Mouse (Mus musculus) heart, embryonic 13.5 days (tissue): ENCODE results near the gene Gsx2. TPM values are rescaled to one million over a fixed set of nuclear protein-coding genes. Genes with fewer than 3 reads are reported as not detected.

Experiments used
- ATAC-seq: fragments of 200-750 bp; cut with Nextera tagmentation; 2 replicates; pipeline ENCODE4 v1.8.0; 2017; ENCODE audit warnings: moderate TSS enrichment; ENCODE audit not compliant: insufficient number of reproducible peaks, low FRiP score, low TSS enrichment; ENCODE audit errors: extremely low read depth
- H3K27ac ChIP-seq: fragments of 300-500 bp; sonication (generic); replicated peaks from 2 replicates; pipeline ENCODE4 v1.5.1; 2015; ENCODE audit warnings: moderate library complexity, mild to moderate bottlenecking, inconsistent platforms
- H3K27me3 ChIP-seq: fragments of 300-500 bp; sonication (generic); replicated peaks from 2 replicates; pipeline ENCODE4 v1.6.1; 2015; ENCODE audit warnings: mild to moderate bottlenecking, inconsistent platforms
- H3K36me3 ChIP-seq: fragments of 300-500 bp; sonication (generic); 2 replicates; pipeline ENCODE4 v1.6.1; 2015; ENCODE audit warnings: mild to moderate bottlenecking, inconsistent platforms
- H3K4me1 ChIP-seq: fragments of 300-500 bp; sonication (generic); 2 replicates; pipeline ENCODE4 v1.6.1; 2015; ENCODE audit warnings: inconsistent platforms
- H3K4me2 ChIP-seq: fragments of 300-500 bp; sonication (generic); 2 replicates; pipeline ENCODE4 v1.6.1; 2015; ENCODE audit warnings: inconsistent platforms, mild to moderate bottlenecking, moderate library complexity
- H3K4me3 ChIP-seq: fragments of 300-500 bp; sonication (generic); 2 replicates; pipeline ENCODE4 v1.5.1; 2015; ENCODE audit warnings: moderate library complexity, mild to moderate bottlenecking, inconsistent platforms
- H3K9ac ChIP-seq: fragments of 300-500 bp; sonication (generic); 2 replicates; pipeline ENCODE4 v1.6.1; 2015; ENCODE audit warnings: inconsistent platforms, mild to moderate bottlenecking, moderate library complexity
- H3K9me3 ChIP-seq: fragments of 300-500 bp; sonication (generic); 2 replicates; pipeline ENCODE4 v1.6.1; 2016; ENCODE audit warnings: inconsistent platforms
- WGBS: fragments of 180-500 bp; shearing (Covaris S2); methylation state at CpG from one replicate; pipeline ENCODE4 v1.1.7; 2015; ENCODE audit warnings: mixed read lengths; 5-methylcytosine and 5-hydroxymethylcytosine counted together
- polyA plus RNA-seq: library from polyadenylated mRNA; unstranded; fragments of >200 nt; fragmentation: Nextera tagmentation; extraction: Ambion mirVana; gene quantifications from 2 replicates; pipeline ENCODE4 v1.2.1, GENCODE M21; 2015

Gsx2 gene
- polyA plus RNA-seq, 1 experiment from 2014 or later: not detected

GRCm38 (mm10) chr5:75079564-75079963 is 4.2 kb downstream of the Gsx2 start:
- H3K27me3 ChIP-seq: peaks cover 99% of the 10 kb centered on the region
- ATAC-seq: no peak
- H3K27ac ChIP-seq: no peak overlapping the region
- no peaks in the 10 kb centered on the region for H3K9me3 ChIP-seq
- H3K9ac ChIP-seq: no peak overlapping the region
- no peak overlapping the region for H3K4me2 ChIP-seq
- WGBS: 2% methylated on average over 7 of the region's 7 CpGs
- H3K4me3 ChIP-seq: no peak overlapping the region
- H3K4me1 ChIP-seq: peaks cover 23% of the 10 kb centered on the region
- H3K36me3 ChIP-seq: no peaks in the 10 kb centered on the region

DNA sequence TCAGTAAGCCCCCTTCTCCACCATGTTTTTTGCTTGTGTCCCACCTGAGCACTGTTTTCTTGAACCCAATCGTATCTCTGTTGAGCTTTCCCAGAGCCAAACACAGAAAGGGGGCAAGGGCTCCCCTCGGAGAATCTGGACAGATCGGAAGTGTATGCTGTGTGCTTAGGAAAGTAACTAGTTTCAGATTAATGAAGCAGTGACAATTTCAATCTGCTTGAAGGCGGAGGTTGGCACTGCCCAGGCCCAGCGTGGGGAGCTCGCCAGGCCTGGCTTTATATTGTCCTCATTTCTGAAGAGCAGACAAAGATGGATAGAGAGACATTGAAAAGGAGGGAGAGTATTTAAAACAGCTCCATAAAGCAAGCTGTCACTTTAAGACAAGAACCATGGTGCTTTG is 7.0 kb downstream of the Gsx2 start:
- ATAC-seq: no peak
- H3K27me3 ChIP-seq: peaks cover 99% of the 10 kb centered on the region
- peaks cover 17% of the 10 kb centered on the region for H3K4me1 ChIP-seq
- H3K36me3 ChIP-seq: no peaks in the 10 kb centered on the region
- H3K4me3 ChIP-seq: no peak overlapping the region
- no peaks in the 10 kb centered on the region for H3K9me3 ChIP-seq
- no peak overlapping the region for H3K4me2 ChIP-seq
- H3K27ac ChIP-seq: no peak overlapping the region
- WGBS: 11% methylated on average over 6 of the region's 6 CpGs
- H3K9ac ChIP-seq: no peak overlapping the region

GRCm38 (mm10) chr5:75083061-75083460 is 7.7 kb downstream of the Gsx2 start:
- H3K27me3 ChIP-seq: peaks cover 99% of the 10 kb centered on the region
- H3K9me3 ChIP-seq: no peaks in the 10 kb centered on the region
- no peak for ATAC-seq
- no peaks in the 10 kb centered on the region for H3K36me3 ChIP-seq
- peaks cover 17% of the 10 kb centered on the region for H3K4me1 ChIP-seq
- peak overlapping the region; percentile 28; the same call in 1 of the 2 replicates for H3K4me2 ChIP-seq
- H3K27ac ChIP-seq: no peak overlapping the region
- WGBS: 2% methylated on average over 14 of the region's 14 CpGs
- H3K4me3 ChIP-seq: no peak overlapping the region
- no peak overlapping the region for H3K9ac ChIP-seq

DNA sequence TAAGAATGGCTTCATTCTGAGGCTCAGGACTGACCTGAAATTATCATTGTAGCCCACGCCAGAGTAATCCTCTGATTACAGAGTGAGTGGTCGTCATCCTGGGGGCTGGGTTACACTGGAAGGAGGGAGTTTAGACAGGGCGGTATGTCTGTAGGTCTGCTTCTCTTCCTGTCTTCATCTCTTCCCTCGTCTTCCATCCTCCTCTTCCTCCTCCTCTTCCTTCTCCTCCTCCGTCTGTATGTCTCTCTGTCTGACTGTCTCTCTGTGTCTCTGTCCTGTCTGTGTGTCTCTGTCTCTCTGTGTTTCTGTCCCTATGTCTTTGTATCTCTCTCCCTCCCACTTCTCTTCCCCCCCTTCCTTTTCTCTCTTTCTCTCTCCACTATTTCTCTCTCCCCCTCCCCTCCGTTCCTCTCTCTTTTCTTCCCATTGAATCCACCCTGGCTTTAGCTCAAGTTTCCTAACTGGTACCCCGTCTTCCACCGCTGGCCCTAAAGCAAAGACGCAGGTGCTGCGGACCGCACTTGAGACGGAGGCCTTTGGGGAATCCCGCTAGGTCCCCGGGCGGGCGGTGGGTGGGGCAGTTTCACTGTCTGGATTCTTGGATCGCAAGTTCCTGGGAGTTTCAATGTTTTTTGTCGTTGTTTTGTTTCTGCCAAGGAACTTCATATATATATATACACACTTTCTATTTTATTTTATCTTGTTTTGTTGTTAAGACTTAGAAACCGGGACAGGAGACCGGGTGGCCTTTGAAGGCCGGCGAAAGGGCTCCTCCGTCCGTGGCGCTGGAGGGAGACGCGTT is 8.4 kb downstream of the Gsx2 start:
- no peaks in the 10 kb centered on the region for H3K9me3 ChIP-seq
- ATAC-seq: no peak
- peak overlapping the region; percentile 54 for H3K4me2 ChIP-seq
- WGBS: 1% methylated on average over 27 of the region's 27 CpGs
- peaks cover 17% of the 10 kb centered on the region for H3K4me1 ChIP-seq
- no peaks in the 10 kb centered on the region for H3K36me3 ChIP-seq
- H3K4me3 ChIP-seq: peak overlapping the region; percentile 26
- H3K27ac ChIP-seq: no peak overlapping the region
- peaks cover 98% of the 10 kb centered on the region for H3K27me3 ChIP-seq
- no peak overlapping the region for H3K9ac ChIP-seq

GRCm38 (mm10) chr5:75084393-75084870 is 9.0 kb downstream of the Gsx2 start:
- Histone ChIP-seq H3K4me3 (peak overlapping the region; percentile 26), H3K27ac (no peak overlapping the region), H3K4me2 (peak overlapping the region; percentile 54), H3K9me3 (no peaks in the 10 kb centered on the region), H3K27me3 (peaks cover 97% of the 10 kb centered on the region), H3K36me3 (no peaks in the 10 kb centered on the region), H3K4me1 (peaks cover 17% of the 10 kb centered on the region), H3K9ac (no peak overlapping the region)
- ATAC-seq: no peak
- WGBS: under 1% methylated on average over 8 of the region's 8 CpGs

GRCm38 (mm10) chr5:75084871-75085520 is 9.6 kb downstream of the Gsx2 start:
- H3K9me3 ChIP-seq: no peaks in the 10 kb centered on the region
- H3K4me1 ChIP-seq: peaks cover 17% of the 10 kb centered on the region
- H3K9ac ChIP-seq: no peak overlapping the region
- H3K36me3 ChIP-seq: no peaks in the 10 kb centered on the region
- no peak overlapping the region for H3K4me2 ChIP-seq
- peaks cover 95% of the 10 kb centered on the region for H3K27me3 ChIP-seq
- 2% methylated on average over 25 of the region's 25 CpGs for WGBS
- H3K4me3 ChIP-seq: no peak overlapping the region
- ATAC-seq: no peak
- no peak overlapping the region for H3K27ac ChIP-seq

- 5% methylated on average over 17 of the region's 17 CpGs for WGBS
- no peaks in the 10 kb centered on the region for H3K36me3 ChIP-seq
Observed at GRCm38 (mm10) chr5:75085521-75085875, 10.1 kb downstream of the Gsx2 start.

DNA sequence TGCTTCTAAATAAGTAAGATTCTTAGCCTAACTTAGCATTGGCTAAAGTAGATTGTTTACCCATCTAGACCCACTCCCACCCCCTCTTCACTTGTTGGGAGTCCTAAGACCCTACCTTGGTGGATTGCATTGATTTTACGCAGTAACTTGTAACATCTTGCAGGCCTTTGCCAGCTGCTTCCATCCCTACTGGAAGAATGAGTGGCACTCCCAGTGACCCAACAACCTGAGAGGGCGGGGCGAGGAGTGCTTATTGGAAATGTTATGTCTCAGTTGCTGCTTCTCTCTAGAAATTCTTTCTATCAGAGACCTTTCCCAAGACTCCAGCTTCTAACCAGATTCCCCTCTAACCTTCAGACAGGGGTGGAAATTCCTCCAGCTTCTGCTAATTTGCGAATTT is 10.5 kb downstream of the Gsx2 start:
- Histone ChIP-seq H3K4me3 (no peak overlapping the region), H3K9ac (no peak overlapping the region), H3K9me3 (no peaks in the 10 kb centered on the region), H3K4me2 (no peak overlapping the region), H3K27me3 (peaks cover 86% of the 10 kb centered on the region), H3K36me3 (no peaks in the 10 kb centered on the region), H3K4me1 (peaks cover 17% of the 10 kb centered on the region), H3K27ac (no peak overlapping the region)
- no peak for ATAC-seq
- WGBS: 24% methylated on average over 4 of the region's 4 CpGs

More at GRCm38 (mm10) chr5:75085521-75085875, 10.1 kb downstream of the Gsx2 start:
- peaks cover 17% of the 10 kb centered on the region for H3K4me1 ChIP-seq
- peaks cover 90% of the 10 kb centered on the region for H3K27me3 ChIP-seq
- no peak overlapping the region for H3K4me2 ChIP-seq
- H3K4me3 ChIP-seq: no peak overlapping the region
- no peak overlapping the region for H3K9ac ChIP-seq
- ATAC-seq: no peak
- no peaks in the 10 kb centered on the region for H3K9me3 ChIP-seq
- no peak overlapping the region for H3K27ac ChIP-seq

DNA sequence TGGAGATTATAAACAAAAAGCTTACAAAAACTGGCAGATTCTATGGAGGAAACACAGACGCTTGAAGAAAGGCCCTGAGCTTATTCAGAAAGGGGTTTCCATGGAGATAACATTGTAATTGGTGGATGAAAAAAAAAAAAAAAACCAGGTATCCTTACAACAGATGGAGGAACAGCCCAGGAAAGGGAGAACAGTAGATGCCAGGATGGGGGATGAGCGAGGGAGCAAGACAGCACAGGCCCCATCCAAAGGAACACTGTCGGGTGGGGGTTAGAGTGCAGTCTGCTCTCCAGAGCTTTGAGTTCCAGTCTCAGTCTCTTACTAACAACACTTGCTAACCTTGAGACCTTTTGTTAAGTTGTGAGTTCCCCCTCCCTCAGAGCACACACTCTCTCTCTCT is 31.1 kb downstream of the Gsx2 start:
- WGBS: 69% methylated on average over 3 of the region's 3 CpGs
- H3K9ac ChIP-seq: no peak overlapping the region
- ATAC-seq: no peak
- H3K9me3 ChIP-seq: peaks cover 4% of the 10 kb centered on the region; the same call in 1 of the 2 replicates
- no peaks in the 10 kb centered on the region for H3K4me1 ChIP-seq
- H3K27me3 ChIP-seq: peaks cover 19% of the 10 kb centered on the region; the same call in 1 of the 2 replicates
- H3K27ac ChIP-seq: no peak overlapping the region
- H3K4me2 ChIP-seq: no peak overlapping the region
- no peaks in the 10 kb centered on the region for H3K36me3 ChIP-seq
- no peak overlapping the region for H3K4me3 ChIP-seq

GRCm38 (mm10) chr5:75109368-75109767 is 34.0 kb downstream of the Gsx2 start:
- ATAC-seq: no peak
- 22% methylated on average over 5 of the region's 5 CpGs for WGBS

GRCm38 (mm10) chr5:75111781-75112180 is 36.4 kb downstream of the Gsx2 start:
- H3K27me3 ChIP-seq: peaks cover 10% of the 10 kb centered on the region; the same call in 1 of the 2 replicates
- H3K4me3 ChIP-seq: no peak overlapping the region
- no peak overlapping the region for H3K27ac ChIP-seq
- WGBS: 69% methylated on average over 5 of the region's 5 CpGs
- peaks cover 4% of the 10 kb centered on the region; the same call in 1 of the 2 replicates for H3K9me3 ChIP-seq
- no peak for ATAC-seq
- H3K9ac ChIP-seq: no peak overlapping the region
- no peaks in the 10 kb centered on the region for H3K36me3 ChIP-seq
- H3K4me2 ChIP-seq: no peak overlapping the region
- no peaks in the 10 kb centered on the region for H3K4me1 ChIP-seq

More at GRCm38 (mm10) chr5:75109368-75109767, 34.0 kb downstream of the Gsx2 start:
- no peak overlapping the region for H3K4me3 ChIP-seq
- no peaks in the 10 kb centered on the region for H3K36me3 ChIP-seq
- H3K9ac ChIP-seq: no peak overlapping the region
- H3K27ac ChIP-seq: no peak overlapping the region
- H3K4me1 ChIP-seq: no peaks in the 10 kb centered on the region
- H3K9me3 ChIP-seq: peaks cover 4% of the 10 kb centered on the region; the same call in 1 of the 2 replicates
- no peak overlapping the region for H3K4me2 ChIP-seq
- H3K27me3 ChIP-seq: peaks cover 3% of the 10 kb centered on the region; the same call in 1 of the 2 replicates
